In the genomic region with DNA sequence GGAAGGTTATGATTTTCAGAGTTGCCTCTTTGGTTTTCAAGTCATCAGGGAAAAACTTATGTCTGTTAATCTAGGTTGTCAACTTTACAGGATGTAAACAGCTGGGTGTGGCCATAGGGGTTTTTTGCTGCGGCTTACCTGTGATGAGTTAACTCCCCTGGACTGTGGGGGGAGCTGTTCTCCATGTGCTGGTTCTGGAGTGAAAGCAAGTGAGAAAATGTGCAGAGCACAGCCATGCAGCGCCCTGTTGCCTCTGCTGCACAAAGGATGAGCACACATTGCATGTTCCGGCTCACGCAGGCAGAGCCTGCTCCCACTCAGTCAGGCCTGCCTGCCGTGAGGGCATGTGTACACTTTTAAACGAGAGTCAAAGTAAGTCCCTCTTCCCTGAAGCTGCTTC, we compare ENCODE assay signal across 9 mouse cellular contexts.
DNase-seq lines count a peak whose midpoint lies in the region; ATAC-seq and TF ChIP-seq lines count a peak whose summit lies in the region.
"Had no signal": no experiment of that assay in that cellular context is flagged by ENCODE, and none has a peak within 500 bp of the region (broad histone marks: within the 10 kb centered on the region; RNA-seq: fewer than 3 reads in every experiment).

No protein-coding gene starts in this region.

- WGBS in kidney, adult 2 months: 63% methylated on average over 6 of the region's 6 CpGs
- WGBS in kidney, embryonic 16.5 days: 68% methylated on average over 6 of the region's 6 CpGs
- WGBS in forebrain, postnatal 0 days: 63% methylated on average over 6 of the region's 6 CpGs

- no peaks in the 10 kb centered on the region; the same call in 1 of the 2 replicates for H3K36me3 ChIP-seq in kidney, adult 2 months (ENCODE audit: control insufficient read depth, insufficient read depth, low read length)
- H3K36me3 ChIP-seq in kidney, embryonic 16.5 days (ENCODE audit: insufficient read depth, low read length): no peaks in the 10 kb centered on the region
- peaks cover 12% of the 10 kb centered on the region; the same call in 1 of the 2 replicates for H3K36me3 ChIP-seq in forebrain, postnatal 0 days (ENCODE audit: insufficient read depth)

- H3K27me3 ChIP-seq in kidney, adult 2 months (replicated peaks; ENCODE audit: control insufficient read depth, insufficient read depth, low read length): no peaks in the 10 kb centered on the region
- no peaks in the 10 kb centered on the region for H3K27me3 ChIP-seq in kidney, embryonic 16.5 days (ENCODE audit: insufficient read depth, low read length)
- no peaks in the 10 kb centered on the region for H3K27me3 ChIP-seq in forebrain, postnatal 0 days (ENCODE audit: insufficient read depth, low read length)

- no peak overlapping the region for H3K4me3 ChIP-seq in kidney, adult 2 months (ENCODE audit: insufficient read depth, low read depth, low read length)
- H3K4me3 ChIP-seq in kidney, embryonic 16.5 days (ENCODE audit: low read length): no peak overlapping the region
- H3K4me3 ChIP-seq in forebrain, postnatal 0 days (ENCODE audit: low read depth, low read length): no peak overlapping the region

- no peak for TF ChIP-seq POLR2A in kidney, adult 2 months (IDR thresholded peaks at IDR 0.05; ENCODE audit: low read depth, low read length)
- TF ChIP-seq POLR2A in brain, embryonic 14.5 days (IDR thresholded peaks at IDR 0.05; ENCODE audit: borderline replicate concordance, extremely low read depth, insufficient read depth, insufficient read length, poor library complexity, severe bottlenecking): no peak

- no peaks in the 10 kb centered on the region for H3K9me3 ChIP-seq in kidney, embryonic 16.5 days (ENCODE audit: low read length)
- H3K9me3 ChIP-seq in forebrain, postnatal 0 days (ENCODE audit: low read length): no peaks in the 10 kb centered on the region

- H3K4me2 ChIP-seq in kidney, embryonic 16.5 days (replicated peaks; ENCODE audit: low read depth, low read length): no peak overlapping the region
- no peak overlapping the region for H3K4me2 ChIP-seq in forebrain, postnatal 0 days (ENCODE audit: low read depth)

- DNase-seq in kidney, adult 2 months: peak; percentile 24
- peak; percentile 15 for DNase-seq in brain, embryonic 14.5 days (ENCODE audit: low read depth)
- DNase-seq in lung, postnatal 14 days: peak; percentile 13
- DNase-seq in yolk sac, embryonic 10.5 days (ENCODE audit: low spot score): no peak
- DNase-seq in MN1 (ENCODE audit: low spot score): no peak
- DNase-seq in forebrain, postnatal 0 days: no peak
- DNase-seq: heart, adult 18-20 months had no signal

- no peak for ATAC-seq in kidney, embryonic 16.5 days (ENCODE audit: low FRiP score, low TSS enrichment)
- ATAC-seq in CD4-positive, CD25-positive, alpha-beta regulatory T cell, adult 4 months: peak; percentile 97
- ATAC-seq in forebrain, postnatal 0 days: no peak

- peak; percentile 55 for TF ChIP-seq CTCF in kidney, adult 2 months (conservative IDR thresholded peaks at IDR 0.05; ENCODE audit: insufficient read depth, insufficient read length, low read depth, low read length)
- no peak for TF ChIP-seq CTCF in brain, embryonic 14.5 days (IDR thresholded peaks at IDR 0.05; ENCODE audit: borderline replicate concordance, extremely low read depth, insufficient read depth, insufficient read length)
- TF ChIP-seq CTCF in forebrain, postnatal 0 days (IDR thresholded peaks at IDR 0.05; ENCODE audit: low read depth): no peak

- no peaks in the 10 kb centered on the region for H3K4me1 ChIP-seq in kidney, adult 2 months (ENCODE audit: control insufficient read depth, insufficient read depth, low read length)
- no peaks in the 10 kb centered on the region for H3K4me1 ChIP-seq in kidney, embryonic 16.5 days (ENCODE audit: insufficient read depth, low read length)
- no peaks in the 10 kb centered on the region for H3K4me1 ChIP-seq in forebrain, postnatal 0 days (ENCODE audit: insufficient read depth)

- no peak overlapping the region for H3K27ac ChIP-seq in kidney, adult 2 months (ENCODE audit: insufficient read depth, low read depth, low read length)
- no peak overlapping the region for H3K27ac ChIP-seq in kidney, embryonic 16.5 days (ENCODE audit: low read length)
- H3K27ac ChIP-seq in forebrain, postnatal 0 days (ENCODE audit: low read depth, low read length): no peak overlapping the region

- no peak overlapping the region for H3K9ac ChIP-seq in kidney, embryonic 16.5 days (replicated peaks; ENCODE audit: low read length)
- H3K9ac ChIP-seq in forebrain, postnatal 0 days: no peak overlapping the region

Comparison
In these comparisons a context has a peak if more than half of its experiments do, and no peak if none do; other contexts are left out.
1. DNase-seq: peak in kidney, adult 2 months (single experiment), brain, embryonic 14.5 days (single experiment) and lung, postnatal 14 days (single experiment); none in yolk sac, embryonic 10.5 days (single experiment), MN1 (single experiment) and forebrain, postnatal 0 days (single experiment).